Mouse (Mus musculus): ENCODE data around the gene Sys1.

GRCm38 (mm10) chr2:164512121-164512909, 55.6 kb downstream of the Sys1 start:
- TF ChIP-seq POLR2A (IDR thresholded peaks at IDR 0.05; ENCODE audit: borderline replicate concordance, insufficient read depth, low read length), result no peak
- TF ChIP-seq CTCF (IDR thresholded peaks at IDR 0.05; ENCODE audit: borderline replicate concordance, insufficient read depth, low read depth, low read length), result no peak

Measured in cerebellum, adult 2 months (tissue).